Mouse (Mus musculus) layer of hippocampus, adult 18-20 months (tissue): ENCODE data around the gene Tia1. TPM values are rescaled to one million over a fixed set of nuclear protein-coding genes. Genes with fewer than 3 reads are reported as not detected.

Experiments used
- DNase-seq, 2 experiments: peaks; one replicate each; pipeline ENCODE4 v3.0.0; 2022; ENCODE audit warnings: low spot score in 2 of 2
- total RNA-seq, 2 experiments: library from RNA; stranded (reverse); gene quantifications; 2 replicates each; pipeline ENCODE4 v1.2.3; 2021

The Tia1 gene
- total RNA-seq, 2 experiments from 2014 or later: 114 to 120 TPM

- DNase-seq: no peak
These were observed 19.3 kb upstream of the Tia1 start for GRCm38 (mm10) chr6:86384692-86385091.

GRCm38 (mm10) chr6:86385362-86386104, 18.5 kb upstream of the Tia1 start:
- no peak for DNase-seq

- no peak for DNase-seq
These were observed 16.7 kb upstream of the Tia1 start for GRCm38 (mm10) chr6:86387313-86387712.

- DNase-seq: no peak
These were observed 15.6 kb upstream of the Tia1 start for GRCm38 (mm10) chr6:86388461-86388860.

GRCm38 (mm10) chr6:86391326-86391725, 12.7 kb upstream of the Tia1 start:
- DNase-seq: no peak

- no peak for DNase-seq
These were observed 10.8 kb upstream of the Tia1 start for GRCm38 (mm10) chr6:86393187-86393586.

GRCm38 (mm10) chr6:86394078-86394720, 9.8 kb upstream of the Tia1 start:
- no peak for DNase-seq

GRCm38 (mm10) chr6:86395021-86395420, 9.0 kb upstream of the Tia1 start:
- DNase-seq: no peak

- no peak for DNase-seq
These were observed 8.1 kb upstream of the Tia1 start for GRCm38 (mm10) chr6:86395969-86396368.

- DNase-seq: peak; percentile 82 to 88
These were observed 7.3 kb upstream of the Tia1 start, which contains the start of gene Pcyox1 for GRCm38 (mm10) chr6:86396581-86397256. Gene Pcyox1, minus strand, starts transcription at chr6:86397154.

- DNase-seq: no peak
These were observed 6.6 kb upstream of the Tia1 start for GRCm38 (mm10) chr6:86397257-86397980.

GRCm38 (mm10) chr6:86398986-86399385, 5.0 kb upstream of the Tia1 start:
- DNase-seq: no peak

- DNase-seq: no peak
These were observed 4.0 kb upstream of the Tia1 start for GRCm38 (mm10) chr6:86399995-86400394.

- peak in 1 of 2 experiments; percentile 60 for DNase-seq
These were observed 3.0 kb upstream of the Tia1 start for GRCm38 (mm10) chr6:86400972-86401371.

- no peak for DNase-seq
These were observed 1.1 kb upstream of the Tia1 start for GRCm38 (mm10) chr6:86402681-86403607.

- DNase-seq: peak; percentile 88 to 98
These were observed 305 bp upstream of the Tia1 start for GRCm38 (mm10) chr6:86403728-86404099.

GRCm38 (mm10) chr6:86404996-86405395, 977 bp downstream of the Tia1 start:
- DNase-seq: no peak

GRCm38 (mm10) chr6:86406306-86406705, 2.3 kb downstream of the Tia1 start:
- DNase-seq: no peak

- no peak for DNase-seq
These were observed 14.7 kb downstream of the Tia1 start for GRCm38 (mm10) chr6:86418711-86419110.

- DNase-seq: no peak
These were observed 15.2 kb downstream of the Tia1 start for GRCm38 (mm10) chr6:86419239-86419638.
